Mouse (Mus musculus) skeletal muscle tissue, adult 2 months (tissue): ENCODE results near the gene Zfp846.

Source experiments
- DNase-seq: peaks from one replicate; pipeline ENCODE4 v3.0.0-alpha.2; 2012; ENCODE audit warnings: low read depth, low spot score

The Zfp846 gene

GRCm38 (mm10) chr9:20636790-20637189 is 55.7 kb downstream of the Zfp846 start:
- no peak for DNase-seq

GRCm38 (mm10) chr9:20638552-20638951 is 57.5 kb downstream of the Zfp846 start:
- DNase-seq: no peak

GRCm38 (mm10) chr9:20639486-20639885 is 58.4 kb downstream of the Zfp846 start:
- no peak for DNase-seq

- no peak for DNase-seq
These were observed 60.4 kb downstream of the Zfp846 start for GRCm38 (mm10) chr9:20641501-20641900.

GRCm38 (mm10) chr9:20642101-20642895 is 61.2 kb downstream of the Zfp846 start, which contains the start of gene Ubl5:
Ubl5 (plus strand) TSS chr9:20642878.
- no peak for DNase-seq

- DNase-seq: peak; percentile 43
These were observed 61.9 kb downstream of the Zfp846 start for GRCm38 (mm10) chr9:20642896-20643466.

- no peak for DNase-seq
These were observed 62.7 kb downstream of the Zfp846 start for GRCm38 (mm10) chr9:20643781-20644180.

GRCm38 (mm10) chr9:20644360-20645081 is 63.4 kb downstream of the Zfp846 start, which contains the start of gene Fbxl12:
Fbxl12 (minus strand) TSS chr9:20644767.
- peak; percentile 65 for DNase-seq

GRCm38 (mm10) chr9:20645121-20645520 is 64.0 kb downstream of the Zfp846 start:
- DNase-seq: no peak

- DNase-seq: peak; percentile 99
These were observed 70.6 kb downstream of the Zfp846 start, which contains the start of gene Pin1 for GRCm38 (mm10) chr9:20651602-20652259. Pin1 (plus strand) TSS chr9:20652095.

- no peak for DNase-seq
These were observed 71.2 kb downstream of the Zfp846 start for GRCm38 (mm10) chr9:20652260-20652658.

- DNase-seq: no peak
These were observed 72.8 kb downstream of the Zfp846 start for GRCm38 (mm10) chr9:20653859-20654258.
